ENCODE assay signal across 17 mouse cellular contexts in genomic region chr12:91667741-91668140, GRCm38 (mm10).
DNase-seq lines count a peak whose midpoint lies in the region; ATAC-seq lines count a peak whose summit lies in the region.
"Had no signal": no experiment of that assay in that cellular context is flagged by ENCODE, and none has a peak within 500 bp of the region (broad histone marks: within the 10 kb centered on the region; RNA-seq: fewer than 3 reads in every experiment).

No protein-coding gene starts in this region.

- no peak for DNase-seq in heart, postnatal 4 days
- DNase-seq in lung, postnatal 14 days = no peak
- DNase-seq in ZHBTc4 (ENCODE audit: low read depth, low spot score) = peak; percentile 38
- peak; percentile 8 for DNase-seq in splenic B cell, adult 2 months (ENCODE audit: low read depth, low spot score)
- DNase-seq in left cerebral cortex, postnatal 36 days (ENCODE audit: low spot score in 2 of 2) = no peak
- no peak for DNase-seq in retina, embryonic 14.5 days (ENCODE audit: low spot score)
- DNase-seq: adrenal gland, adult 2 months; cerebellum, adult 8-10 months; kidney, postnatal 4 days; layer of hippocampus, postnatal 36 days; right cerebral cortex, postnatal 4 days had no signal

- no peaks in the 10 kb centered on the region for H3K9me3 ChIP-seq in heart, embryonic 11.5 days (replicated peaks; ENCODE audit: control insufficient read depth, low read length)
- no peaks in the 10 kb centered on the region for H3K9me3 ChIP-seq in lung, embryonic 16.5 days (ENCODE audit: control insufficient read depth, low read length)
- H3K9me3 ChIP-seq: liver, embryonic 15.5 days had no signal

- intact Hi-C loops in left cerebral cortex, postnatal 36 days (cut with DNase I) = no loop called here

- no peak overlapping the region for H3K4me3 ChIP-seq in heart, embryonic 11.5 days (ENCODE audit: low read depth, low read length)
- H3K4me3 ChIP-seq in lung, embryonic 16.5 days (ENCODE audit: low read length) = no peak overlapping the region
- H3K4me3 ChIP-seq: erythroblast, embryonic 14.5 days; liver, embryonic 15.5 days had no signal

- H3K4me1 ChIP-seq in heart, embryonic 11.5 days (ENCODE audit: control insufficient read depth, insufficient read depth, low read length) = peaks cover 9% of the 10 kb centered on the region
- peaks cover 11% of the 10 kb centered on the region; the same call in 1 of the 2 replicates for H3K4me1 ChIP-seq in lung, embryonic 16.5 days (replicated peaks; ENCODE audit: control insufficient read depth, insufficient read depth, low read length)

- no peak overlapping the region for H3K9ac ChIP-seq in heart, embryonic 11.5 days (ENCODE audit: low read depth, low read length)
- no peak overlapping the region for H3K9ac ChIP-seq in lung, embryonic 16.5 days (ENCODE audit: low read length)
- H3K9ac ChIP-seq: liver, embryonic 15.5 days had no signal

- H3K36me3 ChIP-seq in heart, embryonic 11.5 days (ENCODE audit: control insufficient read depth, insufficient read depth, low read length) = no peaks in the 10 kb centered on the region
- H3K36me3 ChIP-seq in lung, embryonic 16.5 days (ENCODE audit: control insufficient read depth, insufficient read depth, low read length) = no peaks in the 10 kb centered on the region
- H3K36me3 ChIP-seq in splenic B cell, adult 2 months (ENCODE audit: control insufficient read depth, insufficient read depth, low read length, poor library complexity, severe bottlenecking) = no peaks in the 10 kb centered on the region
- H3K36me3 ChIP-seq: liver, embryonic 15.5 days had no signal

- 0 out of 2 replicates have a peak overlapping the region, but pooled peaks have one; percentile 3 for H3K4me2 ChIP-seq in heart, embryonic 11.5 days
- H3K4me2 ChIP-seq in lung, embryonic 16.5 days (ENCODE audit: low read depth, low read length) = no peak overlapping the region
- H3K4me2 ChIP-seq: liver, embryonic 15.5 days; midbrain, embryonic 11.5 days had no signal

- no peaks in the 10 kb centered on the region for H3K27me3 ChIP-seq in heart, embryonic 11.5 days (ENCODE audit: control insufficient read depth, insufficient read depth, low read length)
- no peaks in the 10 kb centered on the region for H3K27me3 ChIP-seq in lung, embryonic 16.5 days (ENCODE audit: control insufficient read depth, insufficient read depth, low read depth, low read length)
- H3K27me3 ChIP-seq in splenic B cell, adult 2 months (ENCODE audit: control insufficient read depth, insufficient read depth, low read length, poor library complexity, severe bottlenecking) = no peaks in the 10 kb centered on the region
- H3K27me3 ChIP-seq: CH12.LX; liver, embryonic 15.5 days had no signal

- ATAC-seq in heart, embryonic 11.5 days (replicated peaks; ENCODE audit: insufficient number of reproducible peaks, low FRiP score, low TSS enrichment) = no peak
- peak; percentile 52; the same call in 1 of the 2 replicates for ATAC-seq in lung, embryonic 16.5 days (ENCODE audit: low read depth)

- no peak overlapping the region for H3K27ac ChIP-seq in heart, embryonic 11.5 days (ENCODE audit: low read depth, low read length)
- H3K27ac ChIP-seq in lung, embryonic 16.5 days (ENCODE audit: low read length) = no peak overlapping the region
- H3K27ac ChIP-seq: liver, embryonic 15.5 days had no signal

- 63% methylated on average over 7 of the region's 7 CpGs for WGBS in heart, embryonic 11.5 days (ENCODE audit: insufficient replicate concordance)
- WGBS in lung, embryonic 16.5 days = 50% methylated on average over 7 of the region's 7 CpGs

Comparison
In these comparisons a context has a peak if more than half of its experiments do, and no peak if none do; other contexts are left out.
1. DNase-seq: peak in ZHBTc4 (single experiment) and splenic B cell, adult 2 months (single experiment); none in heart, postnatal 4 days (single experiment), lung, postnatal 14 days (single experiment), left cerebral cortex, postnatal 36 days (0 of 2) and retina, embryonic 14.5 days (single experiment).